In the genomic region with DNA sequence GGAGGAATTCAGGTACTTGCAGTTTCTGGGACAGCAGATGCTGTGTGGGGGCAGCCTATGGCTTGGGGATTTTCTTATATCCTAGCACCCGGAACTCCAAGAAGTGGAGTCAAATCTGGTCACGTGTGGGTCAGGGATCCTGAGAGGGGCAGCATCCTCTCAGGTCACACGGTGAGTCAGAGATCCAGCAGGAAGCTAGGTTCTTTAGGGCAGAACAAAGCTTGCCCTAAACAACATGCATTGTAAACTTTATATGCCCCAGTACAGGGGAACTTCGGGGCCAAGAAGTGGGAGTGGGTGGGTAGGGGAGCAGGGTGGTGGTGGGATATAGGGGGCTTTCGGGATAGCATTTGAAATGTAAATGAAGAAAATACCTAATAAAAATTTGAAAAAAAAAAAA, we compare ENCODE assay signal across 25 mouse cellular contexts. TPM values are rescaled to one million over a fixed set of nuclear protein-coding genes. Genes with fewer than 3 reads are reported as not detected.
A peak's percentile ranks its signal among the peaks of the same experiment; 100 is the strongest.
DNase-seq lines count a peak whose midpoint lies in the region; ATAC-seq and TF ChIP-seq lines count a peak whose summit lies in the region.
"Had no signal": no experiment of that assay in that cellular context is flagged by ENCODE, and none has a peak within 500 bp of the region (broad histone marks: within the 10 kb centered on the region; RNA-seq: fewer than 3 reads in every experiment).

No protein-coding gene starts in this region.

- peak overlapping the region; percentile 53; the same call in 1 of the 2 replicates for H3K4me2 ChIP-seq in kidney, embryonic 14.5 days (replicated peaks; ENCODE audit: low read depth, low read length)
- H3K4me2 ChIP-seq in embryonic facial prominence, embryonic 13.5 days: peak overlapping the region; percentile 62

- no peak for TF ChIP-seq POLR2A in heart, adult 2 months (IDR thresholded peaks at IDR 0.05; ENCODE audit: insufficient read depth, low read depth, low read length)
- TF ChIP-seq POLR2A in kidney, adult 2 months (IDR thresholded peaks at IDR 0.05; ENCODE audit: low read depth, low read length): no peak

- H3K27ac ChIP-seq in heart, adult 2 months: peak overlapping the region; percentile 95
- no peak overlapping the region; the same call in 1 of the 2 replicates for H3K27ac ChIP-seq in kidney, embryonic 14.5 days (ENCODE audit: low read depth, low read length)
- no peak overlapping the region for H3K27ac ChIP-seq in kidney, adult 2 months (ENCODE audit: insufficient read depth, low read depth, low read length)
- no peak overlapping the region for H3K27ac ChIP-seq in embryonic facial prominence, embryonic 13.5 days
- H3K27ac ChIP-seq: neural tube, embryonic 12.5 days; stomach, embryonic 15.5 days had no signal

- H3K9ac ChIP-seq in heart, adult 2 months (ENCODE audit: low read depth, low read length): no peak overlapping the region
- H3K9ac ChIP-seq in kidney, embryonic 14.5 days (ENCODE audit: low read depth, low read length): no peak overlapping the region
- no peak overlapping the region for H3K9ac ChIP-seq in embryonic facial prominence, embryonic 13.5 days
- H3K9ac ChIP-seq: neural tube, embryonic 12.5 days; stomach, embryonic 15.5 days had no signal

- peak; percentile 3; the same call in 1 of the 2 replicates for ATAC-seq in kidney, embryonic 14.5 days (ENCODE audit: low FRiP score, low TSS enrichment)
- no peak for ATAC-seq in embryonic facial prominence, embryonic 13.5 days (ENCODE audit: insufficient number of reproducible peaks, insufficient read depth, low FRiP score, low TSS enrichment, low read depth)
- ATAC-seq: hindbrain, embryonic 16.5 days; Patski had no signal

- no peak for TF ChIP-seq EP300 in heart, adult 2 months (IDR thresholded peaks at IDR 0.05; ENCODE audit: insufficient read depth, low read depth, low read length)

- no peaks in the 10 kb centered on the region; the same call in 1 of the 2 replicates for H3K79me2 ChIP-seq in heart, adult 2 months (replicated peaks; ENCODE audit: control insufficient read depth, insufficient read depth, low read length)

- no peaks in the 10 kb centered on the region for H3K9me3 ChIP-seq in kidney, embryonic 14.5 days (ENCODE audit: control insufficient read depth, low read length)
- no peaks in the 10 kb centered on the region for H3K9me3 ChIP-seq in E14TG2a.4 (ENCODE audit: low read length)
- no peaks in the 10 kb centered on the region for H3K9me3 ChIP-seq in embryonic facial prominence, embryonic 13.5 days
- H3K9me3 ChIP-seq: neural tube, embryonic 12.5 days; stomach, embryonic 15.5 days had no signal

- intact Hi-C loops in heart, adult 2 months (cut with DNase I): no loop called here

- TF ChIP-seq CTCF in heart, adult 2 months (IDR thresholded peaks at IDR 0.05): no peak
- no peak for TF ChIP-seq CTCF in kidney, adult 2 months (conservative IDR thresholded peaks at IDR 0.05; ENCODE audit: insufficient read depth, insufficient read length, low read depth, low read length)
- no peak for TF ChIP-seq CTCF in E14TG2a.4 (conservative IDR thresholded peaks at IDR 0.05; ENCODE audit: low read length)

- H3K27me3 ChIP-seq in heart, adult 2 months (ENCODE audit: control insufficient read depth, insufficient read depth, low read length): no peaks in the 10 kb centered on the region
- H3K27me3 ChIP-seq in kidney, embryonic 14.5 days (ENCODE audit: control insufficient read depth, insufficient read depth, low read length): no peaks in the 10 kb centered on the region
- H3K27me3 ChIP-seq in kidney, adult 2 months (replicated peaks; ENCODE audit: control insufficient read depth, insufficient read depth, low read length): no peaks in the 10 kb centered on the region
- H3K27me3 ChIP-seq in E14TG2a.4 (ENCODE audit: insufficient read depth, low read length): peaks cover 38% of the 10 kb centered on the region
- no peaks in the 10 kb centered on the region for H3K27me3 ChIP-seq in embryonic facial prominence, embryonic 13.5 days
- H3K27me3 ChIP-seq: neural tube, embryonic 12.5 days; Patski; stomach, embryonic 15.5 days had no signal

- H3K4me3 ChIP-seq in heart, adult 2 months: no peak overlapping the region; the same call in 1 of the 2 replicates
- no peak overlapping the region for H3K4me3 ChIP-seq in kidney, embryonic 14.5 days (ENCODE audit: low read length)
- no peak overlapping the region for H3K4me3 ChIP-seq in kidney, adult 2 months (ENCODE audit: insufficient read depth, low read depth, low read length)
- peak overlapping the region; percentile 71 for H3K4me3 ChIP-seq in E14TG2a.4 (replicated peaks; ENCODE audit: low read length)
- no peak overlapping the region for H3K4me3 ChIP-seq in embryonic facial prominence, embryonic 13.5 days
- H3K4me3 ChIP-seq: neural tube, embryonic 12.5 days had no signal

- peaks cover 7% of the 10 kb centered on the region for H3K4me1 ChIP-seq in heart, adult 2 months (ENCODE audit: control insufficient read depth, insufficient read depth, low read length)
- H3K4me1 ChIP-seq in kidney, embryonic 14.5 days (ENCODE audit: control insufficient read depth, insufficient read depth, low read length): peaks cover 9% of the 10 kb centered on the region
- peaks cover 4% of the 10 kb centered on the region; the same call in 1 of the 2 replicates for H3K4me1 ChIP-seq in kidney, adult 2 months (ENCODE audit: control insufficient read depth, insufficient read depth, low read length)
- H3K4me1 ChIP-seq in E14TG2a.4 (replicated peaks; ENCODE audit: low read depth, low read length): peaks cover 46% of the 10 kb centered on the region
- H3K4me1 ChIP-seq in embryonic facial prominence, embryonic 13.5 days: peaks cover 12% of the 10 kb centered on the region; the same call in 1 of the 2 replicates

- DNase-seq in heart, adult 2 months: no peak
- no peak for DNase-seq in heart, adult 18-20 months
- DNase-seq in kidney, adult 2 months: no peak
- no peak for DNase-seq in frontal cortex, postnatal 36 days (ENCODE audit: low spot score in 2 of 2)
- no peak for DNase-seq in retina, postnatal 1 day
- DNase-seq: adrenal gland, postnatal 14 days; cerebellum, adult 18-20 months; cerebellum, postnatal 36 days; right cerebral cortex, postnatal 14 days had no signal

- WGBS in heart, adult 2 months: 56% methylated on average over 5 of the region's 5 CpGs
- WGBS in kidney, embryonic 14.5 days: 25% methylated on average over 5 of the region's 5 CpGs
- 65% methylated on average over 5 of the region's 5 CpGs for WGBS in kidney, adult 2 months
- 59% methylated on average over 5 of the region's 5 CpGs for WGBS in embryonic facial prominence, embryonic 13.5 days

- no peaks in the 10 kb centered on the region for H3K36me3 ChIP-seq in heart, adult 2 months (ENCODE audit: control insufficient read depth, insufficient read depth, low read length)
- H3K36me3 ChIP-seq in kidney, embryonic 14.5 days (ENCODE audit: control insufficient read depth, insufficient read depth, low read length): no peaks in the 10 kb centered on the region
- H3K36me3 ChIP-seq in kidney, adult 2 months (ENCODE audit: control insufficient read depth, insufficient read depth, low read length): no peaks in the 10 kb centered on the region
- H3K36me3 ChIP-seq in E14TG2a.4 (ENCODE audit: insufficient read depth, low read length): no peaks in the 10 kb centered on the region
- no peaks in the 10 kb centered on the region; the same call in none of the 2 replicates for H3K36me3 ChIP-seq in embryonic facial prominence, embryonic 13.5 days
- H3K36me3 ChIP-seq: neural tube, embryonic 12.5 days; stomach, embryonic 15.5 days had no signal

RNA-seq across cellular contexts. Expression of gene Art1, which starts 0.7 kb away (rescaled TPM):
- total RNA-seq in heart, adult 2 months (2021): 100 to 1,000 TPM; 242 to 279 TPM
- polyA plus RNA-seq in heart, adult 2 months (2012; rRNA removed): 251 and 293 TPM in 2 replicates
- total RNA-seq in heart, adult 18-20 months (2021): 100 to 1,000 TPM; 268 to 300 TPM
- polyA plus RNA-seq in kidney, embryonic 14.5 days (2014; fragmentation: Nextera tagmentation; extraction: Ambion mirVana): 0.88 and 1.2 TPM in 2 replicates
- polyA plus RNA-seq in kidney, adult 2 months (2012; rRNA removed): 0.08 and 3.8 TPM in 2 replicates
- 1.4 and 2.0 TPM in 2 replicates for polyA plus RNA-seq in embryonic facial prominence, embryonic 13.5 days (2015; fragmentation: Nextera tagmentation; extraction: Ambion mirVana)
- total RNA-seq: adrenal gland, postnatal 14 days; layer of hippocampus, postnatal 25 days; left cerebral cortex, postnatal 36 days; megakaryocyte-erythroid progenitor cell, adult 5-6 weeks had no signal
- polyA plus RNA-seq: activated CD4-positive, CD25-positive, alpha-beta regulatory T cell, adult 4 months; intestine, postnatal 0 days; Patski had no signal

RNA-seq across cellular contexts. Expression of gene Art5, which starts 8.4 kb away (rescaled TPM):
- 10 to 100 TPM; 15.7 to 18.3 TPM for total RNA-seq in heart, adult 2 months (2021)
- polyA plus RNA-seq in heart, adult 2 months (2012; rRNA removed): 13.8 and 13.9 TPM in 2 replicates
- total RNA-seq in heart, adult 18-20 months (2021): 10 to 100 TPM; 15.2 to 22.8 TPM
- polyA plus RNA-seq in kidney, embryonic 14.5 days (2014; fragmentation: Nextera tagmentation; extraction: Ambion mirVana): 1.8 and 2.1 TPM in 2 replicates
- polyA plus RNA-seq in kidney, adult 2 months (2012; rRNA removed): 0.15 and 0.33 TPM in 2 replicates
- polyA plus RNA-seq in embryonic facial prominence, embryonic 13.5 days (2015; fragmentation: Nextera tagmentation; extraction: Ambion mirVana): 1.2 and 1.8 TPM in 2 replicates
- total RNA-seq: layer of hippocampus, postnatal 25 days; left cerebral cortex, postnatal 36 days; megakaryocyte-erythroid progenitor cell, adult 5-6 weeks had no signal
- polyA plus RNA-seq: Patski had no signal

RNA-seq across cellular contexts. Expression of gene Chrna10, which starts 15.8 kb away (rescaled TPM):
- not detected for total RNA-seq in heart, adult 2 months (2021)
- 0.21 TPM in 1 of 2 replicates, not detected in the other for polyA plus RNA-seq in heart, adult 2 months (2012; rRNA removed)
- total RNA-seq in heart, adult 18-20 months (2021): not detected
- not detected in 2 replicates for polyA plus RNA-seq in kidney, embryonic 14.5 days (2014; fragmentation: Nextera tagmentation; extraction: Ambion mirVana)
- 0.03 TPM in 1 of 2 replicates, not detected in the other for polyA plus RNA-seq in kidney, adult 2 months (2012; rRNA removed)
- polyA plus RNA-seq in embryonic facial prominence, embryonic 13.5 days (2015; fragmentation: Nextera tagmentation; extraction: Ambion mirVana): not detected in 2 replicates
- total RNA-seq: adrenal gland, postnatal 14 days; gastrocnemius, postnatal 4 days; megakaryocyte-erythroid progenitor cell, adult 5-6 weeks had no signal
- polyA plus RNA-seq: activated CD4-positive, CD25-positive, alpha-beta regulatory T cell, adult 4 months; hindbrain, embryonic 16.5 days; intestine, postnatal 0 days; liver, embryonic 16.5 days; neural tube, embryonic 12.5 days; Patski; stomach, embryonic 15.5 days had no signal

RNA-seq across cellular contexts. Expression of gene Trpc2, which starts 18.0 kb away (rescaled TPM):
- total RNA-seq in heart, adult 2 months (2021): under 1 TPM in 1 of 2 experiments, not detected in 1; 0.23 TPM
- polyA plus RNA-seq in heart, adult 2 months (2012; rRNA removed): 0.70 and 1.2 TPM in 2 replicates
- under 1 TPM; 0.15 to 0.90 TPM for total RNA-seq in heart, adult 18-20 months (2021)
- not detected in 2 replicates for polyA plus RNA-seq in kidney, embryonic 14.5 days (2014; fragmentation: Nextera tagmentation; extraction: Ambion mirVana)
- polyA plus RNA-seq in kidney, adult 2 months (2012; rRNA removed): not detected in 2 replicates
- 0.56 TPM in 1 of 2 replicates, not detected in the other for polyA plus RNA-seq in embryonic facial prominence, embryonic 13.5 days (2015; fragmentation: Nextera tagmentation; extraction: Ambion mirVana)
- total RNA-seq: adrenal gland, postnatal 14 days had no signal
- polyA plus RNA-seq: embryonic facial prominence, embryonic 14.5 days; hindbrain, embryonic 16.5 days; Patski; stomach, embryonic 15.5 days; thymus, postnatal 0 days had no signal

RNA-seq across cellular contexts. Expression of gene Xntrpc, which starts 35.4 kb away (rescaled TPM):
- total RNA-seq in heart, adult 2 months (2021): under 1 TPM; 0.81 to 0.98 TPM
- polyA plus RNA-seq in heart, adult 2 months (2012; rRNA removed): 1.2 and 2.4 TPM in 2 replicates
- total RNA-seq in heart, adult 18-20 months (2021): under 1 TPM; 0.44 to 0.74 TPM
- polyA plus RNA-seq in kidney, embryonic 14.5 days (2014; fragmentation: Nextera tagmentation; extraction: Ambion mirVana): 1.5 and 1.6 TPM in 2 replicates
- 1.8 and 2.5 TPM in 2 replicates for polyA plus RNA-seq in kidney, adult 2 months (2012; rRNA removed)
- 1.6 and 2.7 TPM in 2 replicates for polyA plus RNA-seq in embryonic facial prominence, embryonic 13.5 days (2015; fragmentation: Nextera tagmentation; extraction: Ambion mirVana)
- polyA plus RNA-seq: intestine, postnatal 0 days had no signal

Comparison
In these comparisons a context has a peak if more than half of its experiments do, and no peak if none do; other contexts are left out.
1. RNA of gene Art1, which starts 0.7 kb away (polyA plus RNA-seq): 251 to 293 TPM in heart, adult 2 months; 0.08 to 3.8 TPM in kidney, adult 2 months, 1.4 to 2.0 TPM in embryonic facial prominence, embryonic 13.5 days and 0.88 to 1.2 TPM in kidney, embryonic 14.5 days; every median in the first group is over 10 times any median in the second.